Mouse (Mus musculus): ENCODE results near the gene Nxn. TPM values are rescaled to one million over a fixed set of nuclear protein-coding genes. Genes with fewer than 3 reads are reported as not detected.
A peak's percentile ranks its signal among the peaks of the same experiment; 100 is the strongest.

The Nxn gene
- polyA plus RNA-seq, 1 experiment = 51.7 TPM

DNA sequence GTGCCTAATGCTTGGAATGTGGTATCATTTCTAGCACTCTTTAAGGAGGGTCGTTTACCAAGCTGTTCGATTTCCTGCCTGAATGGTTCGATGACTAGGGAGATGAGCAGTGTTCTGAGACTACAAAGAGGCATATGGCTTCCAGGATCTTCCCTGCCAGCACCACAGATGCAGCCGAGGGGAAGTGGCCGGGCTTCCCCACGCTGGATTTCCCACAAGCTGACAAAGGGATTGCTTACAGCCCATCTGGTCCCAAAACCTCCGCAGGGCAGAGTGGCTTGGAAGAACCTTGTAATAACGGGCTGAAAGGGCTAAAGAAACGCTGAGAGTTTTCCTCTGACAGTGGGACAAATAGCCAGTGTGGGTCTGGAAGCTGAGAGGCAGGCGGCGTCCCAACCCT lies 108.6 kb downstream of the Nxn start:
- Histone ChIP-seq H3K9ac (ENCODE audit: low read depth, poor library complexity, severe bottlenecking) (peak overlapping the region; percentile 44), H3K36me3 (ENCODE audit: control insufficient read depth, insufficient read depth, low read length, poor library complexity, severe bottlenecking) (no peaks in the 10 kb centered on the region), H3K27me3 (ENCODE audit: control insufficient read depth, insufficient read depth, low read length, poor library complexity, severe bottlenecking) (no peaks in the 10 kb centered on the region), H3K4me3 (ENCODE audit: low read depth, low read length) (0 out of 2 replicates have a peak overlapping the region, but pooled peaks have one; percentile 1), H3K9me3 (replicated peaks; ENCODE audit: control insufficient read depth, insufficient read depth, low read length, poor library complexity, severe bottlenecking) (no peaks in the 10 kb centered on the region), H3K27ac (ENCODE audit: insufficient read depth, low read length) (peak overlapping the region; percentile 75), H3K4me1 (ENCODE audit: control insufficient read depth, insufficient read depth, low read length) (peaks cover 23% of the 10 kb centered on the region)
- TF ChIP-seq EP300 (IDR thresholded peaks at IDR 0.05; ENCODE audit: insufficient read depth, low read depth, low read length) (peak; percentile 81), POLR2A (IDR thresholded peaks at IDR 0.05; ENCODE audit: insufficient read depth, low read length) (no peak)

DNA sequence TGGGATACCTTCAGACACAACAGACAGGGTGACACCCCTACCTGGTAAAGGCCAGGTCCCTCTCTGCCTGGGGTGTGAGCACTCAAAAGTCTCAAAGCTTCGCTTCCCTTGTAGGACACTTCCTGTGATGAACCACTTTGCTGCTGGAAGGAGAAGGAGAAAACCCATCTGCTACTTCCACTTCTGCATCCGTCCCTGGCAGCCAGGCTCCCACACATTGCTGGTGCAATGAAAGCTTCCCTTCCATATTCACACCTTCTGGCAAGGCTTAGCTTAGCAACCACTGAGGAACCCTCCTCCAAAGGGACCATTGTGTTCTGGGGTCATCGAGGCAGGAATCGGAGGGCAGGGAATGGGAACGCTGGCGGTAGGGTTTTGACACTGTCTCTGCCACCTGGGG lies 110.3 kb downstream of the Nxn start:
- no peak overlapping the region for H3K4me3 ChIP-seq (ENCODE audit: low read depth, low read length)
- H3K36me3 ChIP-seq (ENCODE audit: control insufficient read depth, insufficient read depth, low read length, poor library complexity, severe bottlenecking) = no peaks in the 10 kb centered on the region
- no peaks in the 10 kb centered on the region for H3K9me3 ChIP-seq (replicated peaks; ENCODE audit: control insufficient read depth, insufficient read depth, low read length, poor library complexity, severe bottlenecking)
- H3K9ac ChIP-seq (ENCODE audit: low read depth, poor library complexity, severe bottlenecking) = 0 out of 2 replicates have a peak overlapping the region, but pooled peaks have one; percentile 0
- H3K27ac ChIP-seq (ENCODE audit: insufficient read depth, low read length) = peak overlapping the region; percentile 97
- no peaks in the 10 kb centered on the region for H3K27me3 ChIP-seq (ENCODE audit: control insufficient read depth, insufficient read depth, low read length, poor library complexity, severe bottlenecking)
- H3K4me1 ChIP-seq (ENCODE audit: control insufficient read depth, insufficient read depth, low read length) = peaks cover 25% of the 10 kb centered on the region
- no peak for TF ChIP-seq CTCF (IDR thresholded peaks at IDR 0.05; ENCODE audit: low read depth, low read length)
- no peak for TF ChIP-seq POLR2A (IDR thresholded peaks at IDR 0.05; ENCODE audit: insufficient read depth, low read length)
- no peak for TF ChIP-seq EP300 (IDR thresholded peaks at IDR 0.05; ENCODE audit: insufficient read depth, low read depth, low read length)

DNA sequence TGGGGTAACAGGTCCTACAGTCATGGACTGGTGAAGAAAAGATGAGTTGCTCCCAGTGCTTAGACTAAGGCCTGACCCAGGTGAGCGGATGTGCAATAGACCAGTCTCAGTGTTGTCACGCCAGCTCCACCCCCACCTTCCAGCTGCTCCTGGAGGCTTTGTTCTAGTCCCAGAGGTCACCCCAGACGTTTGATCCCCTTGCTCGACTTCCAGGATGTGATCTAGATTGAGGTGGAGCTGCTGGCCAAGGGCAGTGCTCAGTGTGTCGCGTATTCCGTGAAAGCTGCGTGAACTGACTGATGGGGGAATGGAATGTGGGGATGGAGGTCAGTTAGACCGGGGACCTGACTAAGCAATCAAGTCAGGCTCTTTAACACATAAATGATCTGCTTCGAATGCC lies 111.6 kb downstream of the Nxn start:
- Histone ChIP-seq H3K9me3 (replicated peaks; ENCODE audit: control insufficient read depth, insufficient read depth, low read length, poor library complexity, severe bottlenecking) (no peaks in the 10 kb centered on the region), H3K4me3 (ENCODE audit: low read depth, low read length) (peak overlapping the region; percentile 70), H3K27ac (ENCODE audit: insufficient read depth, low read length) (peak overlapping the region; percentile 97), H3K4me1 (ENCODE audit: control insufficient read depth, insufficient read depth, low read length) (peaks cover 24% of the 10 kb centered on the region), H3K9ac (ENCODE audit: low read depth, poor library complexity, severe bottlenecking) (peak overlapping the region; percentile 56), H3K36me3 (ENCODE audit: control insufficient read depth, insufficient read depth, low read length, poor library complexity, severe bottlenecking) (no peaks in the 10 kb centered on the region), H3K27me3 (ENCODE audit: control insufficient read depth, insufficient read depth, low read length, poor library complexity, severe bottlenecking) (no peaks in the 10 kb centered on the region)
- TF ChIP-seq CTCF (IDR thresholded peaks at IDR 0.05; ENCODE audit: low read depth, low read length) (no peak), EP300 (IDR thresholded peaks at IDR 0.05; ENCODE audit: insufficient read depth, low read depth, low read length) (peak; percentile 99)

DNA sequence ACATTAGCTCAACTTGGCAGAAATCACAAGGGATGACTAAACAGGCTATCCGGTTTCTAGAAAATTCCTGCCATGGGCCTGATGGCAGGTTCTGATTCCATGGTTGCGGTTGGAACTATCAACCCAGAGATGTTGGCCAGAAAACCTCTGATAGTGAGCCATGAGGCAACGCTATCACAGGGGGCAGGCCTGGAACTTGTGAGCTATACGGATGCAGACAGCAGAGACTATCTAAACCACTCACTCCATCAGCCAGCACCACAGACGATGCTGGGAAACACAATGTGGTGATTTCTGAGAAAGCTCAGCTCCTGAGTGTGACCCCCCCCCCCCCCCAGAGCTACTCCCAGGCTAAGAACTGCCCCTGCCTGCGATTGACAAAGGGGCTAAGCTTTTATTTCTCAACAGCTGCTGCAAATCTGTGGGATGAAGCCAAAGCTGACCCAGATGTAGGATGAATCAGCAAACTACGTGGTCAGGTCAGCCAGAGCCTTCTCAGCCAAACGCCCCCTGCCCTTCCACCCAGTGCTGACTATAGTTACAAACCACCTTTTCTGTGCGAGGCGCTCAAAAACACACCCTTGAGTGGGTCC lies 112.3 kb downstream of the Nxn start:
- H3K4me1 ChIP-seq (ENCODE audit: control insufficient read depth, insufficient read depth, low read length) = peaks cover 21% of the 10 kb centered on the region
- H3K9me3 ChIP-seq (replicated peaks; ENCODE audit: control insufficient read depth, insufficient read depth, low read length, poor library complexity, severe bottlenecking) = no peaks in the 10 kb centered on the region
- no peaks in the 10 kb centered on the region for H3K36me3 ChIP-seq (ENCODE audit: control insufficient read depth, insufficient read depth, low read length, poor library complexity, severe bottlenecking)
- H3K27ac ChIP-seq (ENCODE audit: insufficient read depth, low read length) = peak overlapping the region; percentile 97
- TF ChIP-seq CTCF (IDR thresholded peaks at IDR 0.05; ENCODE audit: low read depth, low read length) (no peak), POLR2A (IDR thresholded peaks at IDR 0.05; ENCODE audit: insufficient read depth, low read length) (no peak), EP300 (IDR thresholded peaks at IDR 0.05; ENCODE audit: insufficient read depth, low read depth, low read length) (no peak)
- peak overlapping the region; percentile 70 for H3K4me3 ChIP-seq (ENCODE audit: low read depth, low read length)
- H3K9ac ChIP-seq (ENCODE audit: low read depth, poor library complexity, severe bottlenecking) = peak overlapping the region; percentile 56
- H3K27me3 ChIP-seq (ENCODE audit: control insufficient read depth, insufficient read depth, low read length, poor library complexity, severe bottlenecking) = no peaks in the 10 kb centered on the region

DNA sequence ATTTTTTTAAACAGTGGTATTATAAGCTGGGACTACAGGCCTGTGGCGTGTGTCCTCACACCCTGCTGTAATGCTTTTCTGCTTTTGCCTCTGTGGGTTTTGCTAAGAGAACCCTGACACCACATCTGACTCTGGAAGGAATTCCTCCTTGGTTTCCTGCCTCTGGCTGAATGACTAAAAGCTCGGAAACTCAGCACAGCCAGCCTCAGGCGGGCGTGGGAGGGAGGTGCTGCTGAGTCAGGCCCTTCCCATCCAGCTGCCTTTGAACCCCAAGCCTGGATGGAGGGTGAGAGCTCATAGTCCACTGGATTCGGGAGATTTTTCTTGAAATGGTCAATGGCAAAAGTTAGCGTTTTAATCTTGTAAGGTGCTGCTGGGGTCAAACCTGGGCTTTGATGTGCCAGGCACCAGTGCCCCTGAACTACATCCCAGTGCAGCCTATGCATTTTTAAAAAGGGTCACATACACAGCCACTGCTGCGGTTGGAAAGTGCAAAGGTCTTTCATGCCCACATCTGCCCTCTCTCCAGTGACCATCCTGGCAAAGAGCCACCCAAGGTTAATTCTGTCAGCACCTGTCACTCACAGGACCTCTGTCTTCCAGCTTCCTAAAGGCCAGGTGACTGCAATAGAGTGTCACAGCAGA lies 113.4 kb downstream of the Nxn start:
- peak overlapping the region; percentile 56 for H3K9ac ChIP-seq (ENCODE audit: low read depth, poor library complexity, severe bottlenecking)
- H3K36me3 ChIP-seq (ENCODE audit: control insufficient read depth, insufficient read depth, low read length, poor library complexity, severe bottlenecking) = no peaks in the 10 kb centered on the region
- no peaks in the 10 kb centered on the region for H3K27me3 ChIP-seq (ENCODE audit: control insufficient read depth, insufficient read depth, low read length, poor library complexity, severe bottlenecking)
- peak overlapping the region; percentile 30; the same call in 1 of the 2 replicates for H3K4me3 ChIP-seq (ENCODE audit: low read depth, low read length)
- TF ChIP-seq CTCF (IDR thresholded peaks at IDR 0.05; ENCODE audit: low read depth, low read length) = no peak
- TF ChIP-seq EP300 (IDR thresholded peaks at IDR 0.05; ENCODE audit: insufficient read depth, low read depth, low read length) = peak; percentile 55; the same call in 1 of the 2 replicates
- no peak for TF ChIP-seq POLR2A (IDR thresholded peaks at IDR 0.05; ENCODE audit: insufficient read depth, low read length)
- H3K9me3 ChIP-seq (replicated peaks; ENCODE audit: control insufficient read depth, insufficient read depth, low read length, poor library complexity, severe bottlenecking) = no peaks in the 10 kb centered on the region
- peaks cover 19% of the 10 kb centered on the region for H3K4me1 ChIP-seq (ENCODE audit: control insufficient read depth, insufficient read depth, low read length)
- H3K27ac ChIP-seq (ENCODE audit: insufficient read depth, low read length) = peak overlapping the region; percentile 97

DNA sequence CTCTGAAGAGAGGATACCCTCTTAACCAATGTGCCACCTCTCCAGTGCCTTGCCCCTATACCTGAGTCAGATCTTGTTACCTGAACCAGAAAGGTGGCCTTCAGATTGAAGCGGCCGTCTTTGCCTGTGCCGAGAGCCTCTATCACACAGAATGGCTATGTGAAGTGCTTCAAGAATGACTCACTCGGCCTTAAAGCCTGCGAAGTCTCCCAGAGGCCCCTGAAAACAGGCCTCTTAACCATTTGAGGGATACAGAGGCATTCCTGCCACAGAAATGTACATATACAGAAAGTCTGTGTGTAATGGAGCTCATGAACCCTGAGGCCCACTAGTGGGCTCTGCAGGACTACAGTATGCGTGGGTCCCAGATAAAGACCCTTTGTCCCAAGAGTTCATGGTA lies 115.1 kb downstream of the Nxn start:
- Histone ChIP-seq H3K27me3 (ENCODE audit: control insufficient read depth, insufficient read depth, low read length, poor library complexity, severe bottlenecking) (no peaks in the 10 kb centered on the region), H3K4me1 (ENCODE audit: control insufficient read depth, insufficient read depth, low read length) (peaks cover 12% of the 10 kb centered on the region), H3K9ac (ENCODE audit: low read depth, poor library complexity, severe bottlenecking) (no peak overlapping the region), H3K27ac (ENCODE audit: insufficient read depth, low read length) (0 out of 2 replicates have a peak overlapping the region, but pooled peaks have one; percentile 21), H3K4me3 (ENCODE audit: low read depth, low read length) (no peak overlapping the region), H3K9me3 (replicated peaks; ENCODE audit: control insufficient read depth, insufficient read depth, low read length, poor library complexity, severe bottlenecking) (no peaks in the 10 kb centered on the region), H3K36me3 (ENCODE audit: control insufficient read depth, insufficient read depth, low read length, poor library complexity, severe bottlenecking) (no peaks in the 10 kb centered on the region)
- TF ChIP-seq POLR2A (IDR thresholded peaks at IDR 0.05; ENCODE audit: insufficient read depth, low read length) (no peak), CTCF (IDR thresholded peaks at IDR 0.05; ENCODE audit: low read depth, low read length) (no peak), EP300 (IDR thresholded peaks at IDR 0.05; ENCODE audit: insufficient read depth, low read depth, low read length) (no peak)

Measured in ES-Bruce4 (cell line).